In the genomic region with DNA sequence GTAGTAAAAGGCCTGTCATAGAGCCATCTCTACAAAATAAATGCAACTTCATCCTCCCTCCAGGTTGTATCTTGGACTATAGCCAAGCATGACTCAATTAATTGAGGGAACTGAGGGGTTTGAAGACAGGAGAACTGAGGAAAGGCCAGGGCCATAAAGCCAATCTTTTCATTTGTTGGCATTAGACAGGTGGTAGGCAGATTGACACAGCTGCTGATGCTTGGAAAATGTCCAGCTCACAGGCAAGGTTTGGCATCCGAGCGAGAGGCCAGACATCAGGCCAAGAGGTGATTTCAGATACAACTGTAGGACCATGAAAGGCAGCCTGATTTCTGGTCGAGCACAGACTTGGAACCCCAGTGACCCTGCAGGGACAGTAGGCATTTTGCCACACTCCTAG, we compare ENCODE assay signal across 23 mouse cellular contexts.
A peak's percentile ranks its signal among the peaks of the same experiment; 100 is the strongest.
DNase-seq lines count a peak whose midpoint lies in the region; ATAC-seq and TF ChIP-seq lines count a peak whose summit lies in the region.
"Had no signal": no experiment of that assay in that cellular context is flagged by ENCODE, and none has a peak within 500 bp of the region (broad histone marks: within the 10 kb centered on the region; RNA-seq: fewer than 3 reads in every experiment).

No protein-coding gene starts in this region.

- WGBS in heart, embryonic 12.5 days = 66% methylated on average over 3 of the region's 3 CpGs
- WGBS in midbrain, postnatal 0 days = 75% methylated on average over 3 of the region's 3 CpGs
- WGBS in midbrain, embryonic 13.5 days = 84% methylated on average over 3 of the region's 3 CpGs

- no peaks in the 10 kb centered on the region for H3K4me1 ChIP-seq in heart, embryonic 12.5 days (replicated peaks)
- H3K4me1 ChIP-seq in midbrain, postnatal 0 days (ENCODE audit: insufficient read depth, low read length) = no peaks in the 10 kb centered on the region
- no peaks in the 10 kb centered on the region for H3K4me1 ChIP-seq in midbrain, embryonic 13.5 days (replicated peaks)
- H3K4me1 ChIP-seq: forebrain, embryonic 12.5 days; liver, embryonic 13.5 days; lung, embryonic 15.5 days; midbrain, embryonic 10.5 days; neural tube, embryonic 12.5 days had no signal

- intact Hi-C loops in heart, postnatal 10 days (cut with DNase I) = no loop called here

- H3K4me3 ChIP-seq in heart, embryonic 12.5 days = no peak overlapping the region
- no peak overlapping the region for H3K4me3 ChIP-seq in midbrain, postnatal 0 days (ENCODE audit: low read depth, low read length)
- no peak overlapping the region for H3K4me3 ChIP-seq in midbrain, embryonic 13.5 days (replicated peaks)
- H3K4me3 ChIP-seq: forebrain, embryonic 12.5 days; gastrocnemius, adult 2 months; layer of hippocampus, adult 2 months; liver, embryonic 13.5 days; lung, embryonic 15.5 days; midbrain, embryonic 10.5 days; neural tube, embryonic 12.5 days had no signal

- DNase-seq in cerebellum, adult 9-10 months = peak; percentile 1
- no peak for DNase-seq in cerebellum, adult 11 months
- DNase-seq in heart, postnatal 10 days = peak; percentile 24 to 26
- peak; percentile 19 for DNase-seq in midbrain, postnatal 0 days (ENCODE audit: low spot score)
- no peak for DNase-seq in adrenal gland, adult 8-10 months
- DNase-seq in urinary bladder, postnatal 4 days (ENCODE audit: low spot score in 2 of 2) = no peak
- DNase-seq: adrenal gland, postnatal 36 days; cerebellum, adult 9-11 months; gastrocnemius, adult 2 months; kidney, adult 8-10 months; kidney, postnatal 14 days; layer of hippocampus, postnatal 36 days; liver, embryonic 13.5 days; right cerebral cortex, postnatal 4 days had no signal

- H3K27ac ChIP-seq in heart, embryonic 12.5 days (ENCODE audit: poor library complexity, severe bottlenecking) = no peak overlapping the region
- no peak overlapping the region for H3K27ac ChIP-seq in midbrain, postnatal 0 days (ENCODE audit: low read depth, low read length)
- no peak overlapping the region for H3K27ac ChIP-seq in midbrain, embryonic 13.5 days
- H3K27ac ChIP-seq: forebrain, embryonic 12.5 days; gastrocnemius, adult 2 months; layer of hippocampus, adult 2 months; liver, embryonic 13.5 days; lung, embryonic 15.5 days; macrophage; midbrain, embryonic 10.5 days; neural tube, embryonic 12.5 days had no signal

- no peak for TF ChIP-seq CTCF in midbrain, postnatal 0 days (IDR thresholded peaks at IDR 0.05)

- H3K36me3 ChIP-seq in heart, embryonic 12.5 days = no peaks in the 10 kb centered on the region
- no peaks in the 10 kb centered on the region for H3K36me3 ChIP-seq in midbrain, postnatal 0 days (ENCODE audit: insufficient read depth, low read length)
- no peaks in the 10 kb centered on the region for H3K36me3 ChIP-seq in midbrain, embryonic 13.5 days
- H3K36me3 ChIP-seq: forebrain, embryonic 12.5 days; G1E; liver, embryonic 13.5 days; lung, embryonic 15.5 days; midbrain, embryonic 10.5 days; neural tube, embryonic 12.5 days had no signal

- no peaks in the 10 kb centered on the region for H3K9me3 ChIP-seq in heart, embryonic 12.5 days (replicated peaks)
- H3K9me3 ChIP-seq in midbrain, postnatal 0 days (ENCODE audit: low read length) = no peaks in the 10 kb centered on the region
- no peaks in the 10 kb centered on the region for H3K9me3 ChIP-seq in midbrain, embryonic 13.5 days
- H3K9me3 ChIP-seq: G1E; liver, embryonic 13.5 days; lung, embryonic 15.5 days; midbrain, embryonic 10.5 days; neural tube, embryonic 12.5 days had no signal

- H3K9ac ChIP-seq in heart, embryonic 12.5 days = no peak overlapping the region
- H3K9ac ChIP-seq in midbrain, postnatal 0 days (replicated peaks; ENCODE audit: low read length, poor library complexity, severe bottlenecking) = no peak overlapping the region
- no peak overlapping the region for H3K9ac ChIP-seq in midbrain, embryonic 13.5 days (replicated peaks)
- H3K9ac ChIP-seq: forebrain, embryonic 12.5 days; liver, embryonic 13.5 days; lung, embryonic 15.5 days; neural tube, embryonic 12.5 days had no signal

- ATAC-seq in heart, embryonic 12.5 days (ENCODE audit: insufficient number of reproducible peaks, low FRiP score) = no peak
- no peak for ATAC-seq in midbrain, postnatal 0 days (ENCODE audit: low FRiP score)
- no peak for ATAC-seq in midbrain, embryonic 13.5 days

- H3K4me2 ChIP-seq in heart, embryonic 12.5 days = no peak overlapping the region
- H3K4me2 ChIP-seq in midbrain, postnatal 0 days (ENCODE audit: low read depth, low read length, poor library complexity, severe bottlenecking) = no peak overlapping the region
- H3K4me2 ChIP-seq in midbrain, embryonic 13.5 days (replicated peaks) = no peak overlapping the region
- H3K4me2 ChIP-seq: forebrain, embryonic 12.5 days; liver, embryonic 13.5 days; lung, embryonic 15.5 days; neural tube, embryonic 12.5 days had no signal

- no peaks in the 10 kb centered on the region for H3K27me3 ChIP-seq in heart, embryonic 12.5 days (replicated peaks)
- H3K27me3 ChIP-seq in midbrain, postnatal 0 days (ENCODE audit: insufficient read depth, low read length) = no peaks in the 10 kb centered on the region
- no peaks in the 10 kb centered on the region for H3K27me3 ChIP-seq in midbrain, embryonic 13.5 days
- H3K27me3 ChIP-seq: forebrain, embryonic 12.5 days; liver, embryonic 13.5 days; lung, embryonic 15.5 days; neural tube, embryonic 12.5 days had no signal

Comparison
In these comparisons a context has a peak if more than half of its experiments do, and no peak if none do; other contexts are left out.
1. DNase-seq: peak in cerebellum, adult 9-10 months (single experiment), heart, postnatal 10 days (2 of 2) and midbrain, postnatal 0 days (single experiment); none in cerebellum, adult 11 months (single experiment), adrenal gland, adult 8-10 months (single experiment) and urinary bladder, postnatal 4 days (0 of 2).